Mouse (Mus musculus) kidney, adult 2 months (tissue): Measurements from ENCODE around the gene Zdhhc12.

Source experiments
- CTCF ChIP-seq: fragments of 200-500 bp; conservative IDR thresholded peaks from 2 replicates; pipeline ENCODE4 v1.5.1; 2011; ENCODE audit warnings: low read depth, mild to moderate bottlenecking, control low read depth, low read length, moderate library complexity, mixed read lengths; ENCODE audit not compliant: insufficient read depth, insufficient read length
- POLR2A ChIP-seq: fragments of 200-500 bp; IDR thresholded peaks from one replicate; pipeline ENCODE4 v1.6.1; 2011; ENCODE audit warnings: low read depth, low read length, control low read depth

DNA sequence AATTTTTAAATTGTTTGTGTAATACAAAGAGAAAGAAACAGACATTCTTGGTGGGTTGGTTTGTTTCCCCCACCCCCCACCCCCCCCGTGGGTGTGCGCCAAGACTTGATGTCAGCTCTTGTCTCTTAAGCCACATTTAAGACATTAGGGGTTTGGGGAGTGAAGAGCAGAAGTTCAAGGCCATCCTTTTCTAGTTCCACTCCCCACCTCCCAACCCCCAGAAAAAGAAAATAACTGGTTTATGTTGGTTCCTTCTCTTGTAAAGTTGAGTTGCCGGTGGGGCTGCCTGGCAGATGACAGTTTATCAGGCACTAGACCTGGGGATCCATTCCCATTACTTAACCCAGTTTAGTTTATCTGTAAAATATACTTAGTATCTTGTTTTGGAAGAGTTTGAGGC, 29.1 kb downstream of the Zdhhc12 start:
- TF ChIP-seq CTCF (no peak), POLR2A (no peak)
